Mouse (Mus musculus): Measurements from ENCODE around the gene Prl8a2. TPM values are rescaled to one million over a fixed set of nuclear protein-coding genes. Genes with fewer than 3 reads are reported as not detected.

Prl8a2 gene
- total RNA-seq (2017), result not detected in 2 replicates

DNA sequence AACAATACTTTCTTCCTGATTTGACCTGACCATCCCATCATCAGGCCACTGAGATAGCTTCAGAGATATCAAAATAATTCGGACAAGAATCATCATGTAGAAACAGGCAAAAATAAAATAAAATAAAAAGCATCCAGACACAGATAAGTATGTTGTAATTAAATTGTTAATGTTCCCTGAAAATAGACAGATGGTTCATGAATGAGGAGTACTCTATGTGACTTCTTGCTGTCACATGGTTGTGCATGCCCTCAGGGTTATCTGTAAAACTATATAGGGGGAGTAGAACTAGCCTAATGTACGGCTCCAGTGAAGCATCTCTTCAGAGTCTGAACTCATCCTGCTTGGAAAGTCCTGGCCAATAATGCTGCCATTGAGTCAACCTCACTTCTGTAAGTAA lies at the start of gene Prl8a2:
TSS of gene Prl8a2 (plus strand) at position 301 of the 400 bp plus-strand sequence.
- no peak for ATAC-seq (ENCODE audit: extremely low read depth, insufficient number of reproducible peaks, low FRiP score, poor library complexity, severe bottlenecking)

DNA sequence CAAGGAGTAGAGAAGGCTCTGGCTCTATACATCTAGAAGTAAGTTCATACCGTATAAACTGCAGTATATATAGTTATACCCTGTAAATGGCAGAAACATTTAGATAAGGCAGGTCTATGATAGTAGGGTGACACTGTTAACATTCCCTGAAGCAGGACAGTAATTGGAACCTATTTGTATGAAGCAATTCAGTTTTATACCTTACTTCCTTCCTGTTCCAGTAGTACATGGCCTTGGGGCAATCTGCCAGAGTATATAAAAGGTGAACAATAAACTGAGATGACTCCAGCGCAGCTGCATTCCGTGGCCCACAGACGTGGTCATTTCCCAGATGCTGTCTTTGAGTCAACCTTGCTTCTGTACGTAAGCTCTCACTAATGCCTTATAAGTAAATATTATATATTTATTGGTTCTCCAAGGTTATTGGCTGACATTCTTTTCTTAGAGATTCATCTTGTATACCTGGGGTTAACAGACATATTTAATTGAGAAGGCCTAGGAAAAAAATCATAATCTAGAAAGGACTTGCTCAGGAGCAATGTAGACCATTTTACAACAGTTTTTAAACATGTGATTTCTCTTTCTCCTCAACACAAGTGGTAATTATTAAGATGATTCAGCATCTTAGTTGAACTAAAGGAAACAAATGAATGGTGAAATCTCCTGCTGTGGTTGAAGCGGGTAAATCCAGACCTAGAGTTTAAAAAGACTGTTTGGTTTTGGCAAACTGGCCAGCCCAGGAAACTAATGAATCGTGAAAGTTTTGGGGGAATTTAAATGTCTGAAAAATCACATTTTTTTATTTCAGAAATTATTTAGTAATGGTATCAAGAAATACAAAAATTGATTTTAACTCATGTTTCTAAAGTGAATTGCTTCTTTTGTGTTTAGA lies 32.9 kb upstream of the Prl8a2 start, which contains the start of gene Prl6a1:
TSS of gene Prl6a1 (plus strand) at position 294 of the 892 bp plus-strand sequence.
- no peak for ATAC-seq (ENCODE audit: extremely low read depth, insufficient number of reproducible peaks, low FRiP score, poor library complexity, severe bottlenecking)

DNA sequence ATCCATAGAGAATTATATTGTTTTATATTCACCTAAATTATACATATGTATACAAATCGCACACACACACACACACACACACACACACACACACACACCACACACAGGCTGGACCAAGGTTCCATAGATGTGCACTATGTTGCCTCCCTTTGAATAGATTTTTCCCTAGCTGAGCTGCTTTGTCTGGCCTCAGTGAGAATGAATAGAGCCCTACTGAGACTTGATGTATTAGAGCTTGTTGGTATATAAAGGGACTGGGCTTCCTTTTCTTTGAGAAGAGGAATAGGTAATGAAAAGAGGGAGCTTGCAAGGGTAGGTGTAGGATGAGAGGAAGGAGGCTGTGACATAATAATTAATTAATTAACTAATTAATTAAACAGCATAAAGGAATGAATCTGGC lies 10.5 kb upstream of the Prl8a2 start:
- ATAC-seq (ENCODE audit: extremely low read depth, insufficient number of reproducible peaks, low FRiP score, poor library complexity, severe bottlenecking), result no peak

DNA sequence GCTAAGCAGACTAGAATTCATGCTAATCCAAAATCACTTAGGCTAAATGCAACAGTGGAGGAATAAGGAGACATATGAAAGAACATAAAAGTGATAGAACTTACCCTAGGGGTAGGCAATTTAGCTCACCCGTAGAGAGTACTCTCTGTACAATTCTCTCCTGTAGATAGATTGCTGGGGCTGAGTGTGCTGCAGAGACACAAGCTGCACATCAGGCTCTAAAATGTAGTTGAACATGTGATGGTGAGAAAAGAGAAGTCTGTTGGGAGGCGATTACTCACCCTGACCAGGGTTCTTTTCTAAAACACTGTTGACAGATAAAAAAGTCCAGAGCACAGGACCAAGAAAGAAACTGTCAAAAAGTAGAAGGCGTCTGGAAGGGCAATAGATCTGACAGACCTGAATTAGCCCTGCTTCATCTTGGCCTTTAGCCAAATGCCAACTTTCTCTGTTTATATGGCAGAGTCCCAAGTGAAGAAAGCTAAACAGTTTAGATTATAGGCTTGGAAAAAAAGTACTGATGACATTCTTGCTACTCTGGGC lies 2.7 kb upstream of the Prl8a2 start:
- ATAC-seq (ENCODE audit: extremely low read depth, insufficient number of reproducible peaks, low FRiP score, poor library complexity, severe bottlenecking), result no peak

DNA sequence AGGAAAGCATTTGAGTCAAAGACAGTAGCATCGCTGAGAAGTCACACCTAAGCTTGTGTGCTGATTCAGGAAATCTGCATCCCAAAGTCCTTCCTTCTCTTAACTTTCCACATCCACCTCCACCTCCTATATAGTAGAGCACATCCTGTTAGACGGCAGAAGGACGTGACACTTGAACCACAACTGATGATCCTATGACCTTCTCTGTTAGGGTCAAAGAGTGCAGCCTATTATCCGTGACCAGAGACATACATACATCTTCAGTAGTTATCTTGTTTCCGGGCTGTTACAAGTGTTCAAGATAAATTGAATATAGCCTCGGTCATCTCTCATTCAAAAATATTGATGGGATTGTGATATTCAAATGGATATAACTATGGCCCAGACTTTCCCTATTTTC lies 45.3 kb downstream of the Prl8a2 start, which contains the start of gene Prl2b1:
TSS of gene Prl2b1 (minus strand) at position 101 of the 400 bp plus-strand sequence.
- no peak for ATAC-seq (ENCODE audit: extremely low read depth, insufficient number of reproducible peaks, low FRiP score, poor library complexity, severe bottlenecking)

DNA sequence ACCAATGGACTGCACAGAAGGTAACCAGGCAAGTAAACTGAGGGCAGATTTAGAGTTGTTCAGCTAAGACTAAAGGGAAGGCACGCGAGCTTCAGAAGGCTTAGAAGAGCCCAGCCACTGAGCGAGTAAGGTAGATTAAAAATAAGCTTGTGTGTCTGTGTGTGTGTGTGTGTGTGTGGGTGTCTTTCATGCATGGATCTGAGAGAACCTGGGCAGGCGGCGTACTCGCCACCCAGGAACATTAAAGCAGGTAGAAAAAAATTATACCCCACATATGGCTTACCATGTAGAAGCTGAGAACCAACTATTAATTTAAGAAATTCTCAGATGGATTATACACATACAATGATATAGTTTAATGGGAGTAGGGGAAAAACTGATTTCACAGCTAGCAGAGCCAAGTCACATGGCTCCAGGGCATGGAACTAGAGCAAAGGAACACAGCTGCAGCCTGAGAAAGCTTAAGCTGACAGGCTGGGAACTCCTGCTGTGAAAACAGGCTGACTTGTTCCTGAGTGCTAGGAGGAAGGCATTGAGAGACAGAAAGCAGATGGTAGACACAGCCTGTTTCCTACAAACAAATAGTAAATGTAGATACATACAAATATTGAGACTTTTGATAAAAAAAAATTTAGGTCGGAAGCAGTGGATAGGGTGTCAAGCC lies 53.7 kb downstream of the Prl8a2 start:
- no peak for ATAC-seq (ENCODE audit: extremely low read depth, insufficient number of reproducible peaks, low FRiP score, poor library complexity, severe bottlenecking)

Other genes starting within 250 kb of the Prl8a2 start
- not detected in 2 replicates for gene Prl3d2, start 224.0 kb upstream of the Prl8a2 start, total RNA-seq (2017)
- not detected in 2 replicates for gene Prl3d3, start 188.9 kb upstream of the Prl8a2 start, total RNA-seq (2017)
- not detected in 2 replicates for gene Prl3c1, start 149.0 kb upstream of the Prl8a2 start, total RNA-seq (2017)
- not detected in 2 replicates for gene Prl3b1, start 103.8 kb upstream of the Prl8a2 start, total RNA-seq (2017)
- not detected in 2 replicates for gene Prl3a1, start 86.2 kb upstream of the Prl8a2 start, total RNA-seq (2017)
- gene Prl6a1, start 33.0 kb upstream of the Prl8a2 start, total RNA-seq (2017), result not detected in 2 replicates
- not detected in 2 replicates for gene Prl2b1, start 45.2 kb downstream of the Prl8a2 start, total RNA-seq (2017)
- gene Prl8a6, start 93.0 kb downstream of the Prl8a2 start, total RNA-seq (2017), result not detected in 2 replicates
- gene Prl8a8, start 167.5 kb downstream of the Prl8a2 start, total RNA-seq (2017), result not detected in 2 replicates
- gene Prl8a9, start 218.9 kb downstream of the Prl8a2 start, total RNA-seq (2017), result not detected in 2 replicates
- gene Prl8a1, start 236.5 kb downstream of the Prl8a2 start, total RNA-seq (2017), result not detected in 2 replicates

All from neutrophil, adult 5-6 weeks (primary cell).